Mouse (Mus musculus) embryo, embryonic 9.5 days (tissue): ENCODE measurements around the gene Arhgef3.

Experiments used
- DNase-seq: peaks from one replicate; pipeline ENCODE4 v3.0.0-alpha.2; 2017; ENCODE audit errors: extremely low spot score

Arhgef3 gene

DNA sequence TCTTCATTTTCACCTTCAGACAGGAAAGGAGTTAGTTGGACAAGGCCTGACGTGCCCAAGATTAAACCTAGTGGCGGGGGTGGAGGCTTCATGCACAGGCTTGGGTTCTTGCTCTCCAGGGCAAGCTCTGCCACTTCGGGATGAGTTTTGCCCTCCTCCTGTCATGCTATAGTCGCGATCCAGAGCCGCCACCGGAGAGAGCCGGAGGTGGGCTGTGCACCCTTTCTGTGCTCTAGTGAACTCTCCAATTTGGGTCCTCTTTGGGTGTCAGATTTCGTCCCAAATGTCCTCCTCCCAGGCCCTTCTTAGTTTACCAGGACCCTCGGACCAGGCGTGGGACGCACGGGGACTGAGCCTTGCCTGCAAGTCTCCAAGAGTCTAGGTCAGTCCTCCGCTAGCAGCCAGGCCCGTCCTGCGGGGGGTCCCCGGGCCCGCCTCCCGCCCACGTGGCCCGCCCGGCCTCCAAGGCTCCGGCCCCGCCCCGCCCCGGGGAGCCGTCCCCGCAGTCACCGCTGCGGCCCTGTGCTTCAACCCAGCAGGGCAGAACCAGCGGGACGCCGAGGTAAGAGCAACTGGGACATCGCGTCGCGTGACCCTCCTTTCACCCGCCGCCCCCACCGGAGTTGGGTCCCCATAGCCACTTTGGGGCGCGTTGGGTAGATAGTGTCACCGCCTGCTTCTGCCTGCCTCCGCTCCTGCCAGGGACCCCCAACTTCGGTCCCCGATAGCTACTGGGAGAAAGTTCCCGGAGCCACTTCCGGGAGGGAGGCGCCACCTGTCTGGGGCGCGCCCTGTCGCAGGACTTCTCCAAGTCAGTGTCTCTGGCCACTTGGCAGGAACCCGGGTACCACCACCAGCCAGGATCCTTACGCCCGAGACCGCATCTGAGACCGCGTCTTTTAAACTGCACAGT lies at the start of gene Arhgef3:
Arhgef3 (plus strand) TSS at position 538 of the 913 bp plus-strand sequence.
- DNase-seq = peak; percentile 70

DNA sequence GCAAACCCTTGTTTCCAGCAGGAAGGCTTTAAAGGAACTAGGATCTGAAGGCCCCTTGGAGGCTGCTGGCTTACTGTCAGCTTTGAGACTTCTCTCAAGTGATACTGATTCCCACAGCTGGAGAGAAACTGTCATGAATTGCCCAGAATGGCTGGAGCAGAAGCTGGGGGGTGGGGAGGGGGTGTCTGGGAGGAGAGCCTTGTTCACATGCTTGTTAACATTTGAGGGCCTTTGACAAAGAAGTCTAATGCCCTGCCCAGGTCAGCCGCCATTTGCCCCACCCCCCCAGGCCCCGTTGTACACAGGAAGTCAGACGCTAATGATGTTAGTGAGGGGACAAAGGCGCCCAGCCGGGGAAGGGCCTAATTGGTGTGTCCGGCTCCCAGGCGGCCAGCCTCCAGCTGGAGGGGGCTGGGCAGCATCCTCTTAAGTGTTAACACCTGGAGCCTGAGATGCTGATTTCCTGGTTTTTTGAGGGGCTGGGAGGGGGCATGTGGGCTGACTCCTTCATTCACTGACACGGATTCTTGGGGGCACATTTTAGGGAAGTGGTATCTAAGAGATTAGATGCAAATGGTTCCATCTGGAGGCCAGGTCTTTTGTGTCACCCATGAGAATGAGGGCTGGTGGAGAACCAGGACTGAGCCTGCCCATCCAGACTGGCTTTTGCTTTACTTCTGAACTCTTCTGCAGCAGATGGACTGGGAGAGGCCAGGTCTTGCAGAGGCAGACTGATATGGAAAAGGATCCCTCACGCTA lies 48.3 kb upstream of the Arhgef3 start:
- DNase-seq = peak; percentile 89

DNA sequence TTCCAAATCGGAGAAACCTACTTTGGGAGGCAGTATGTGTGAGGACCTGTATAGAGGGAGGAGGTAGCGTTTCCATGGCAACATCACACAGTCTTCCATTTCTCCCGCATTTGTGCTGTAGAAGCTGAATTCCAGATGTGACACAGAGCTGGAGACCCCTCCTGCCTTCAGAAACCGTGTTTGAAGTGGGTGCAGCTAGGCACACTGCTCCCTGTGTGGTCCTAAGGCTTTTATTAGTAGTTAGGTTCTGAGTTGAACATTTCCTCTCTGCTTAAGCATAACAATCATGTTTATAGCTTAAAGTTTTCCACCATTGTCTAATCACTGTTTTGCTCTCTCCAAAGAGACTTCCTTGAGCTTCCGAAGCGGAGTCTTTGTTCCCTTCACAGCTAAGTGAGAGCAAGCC lies 46.8 kb upstream of the Arhgef3 start:
- no peak for DNase-seq

DNA sequence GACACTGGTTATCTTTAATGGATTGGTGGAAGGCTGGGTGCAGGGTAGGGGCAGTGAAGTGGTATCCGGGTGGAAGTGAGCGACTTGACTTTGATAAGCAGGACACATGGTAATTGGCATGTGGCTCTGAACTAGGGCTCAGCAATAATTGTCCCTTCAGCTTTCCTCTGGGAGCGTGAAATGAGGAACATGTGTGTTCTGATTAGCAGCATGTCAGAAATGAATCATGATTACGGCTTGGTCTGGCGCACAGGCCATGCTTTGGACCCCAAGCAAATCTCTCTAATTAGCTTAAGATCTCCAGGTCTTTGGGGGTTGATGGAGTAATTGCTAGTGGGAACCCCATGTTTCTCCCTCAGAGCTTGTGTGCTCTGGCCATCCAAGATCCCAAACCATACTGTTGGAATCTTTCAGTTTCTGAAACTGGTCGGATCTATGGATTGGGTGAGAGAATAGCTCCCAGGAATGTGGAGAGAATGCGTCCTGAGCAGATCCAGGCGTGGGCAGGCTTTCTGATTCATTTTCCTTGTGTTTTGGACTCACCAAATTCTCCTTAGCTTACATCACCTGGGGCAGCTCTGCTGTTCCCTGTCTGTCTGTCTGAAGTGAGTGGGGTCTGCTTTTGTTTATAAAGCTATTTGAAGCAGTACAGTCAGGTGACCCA lies 45.1 kb upstream of the Arhgef3 start:
- peak; percentile 42 for DNase-seq

DNA sequence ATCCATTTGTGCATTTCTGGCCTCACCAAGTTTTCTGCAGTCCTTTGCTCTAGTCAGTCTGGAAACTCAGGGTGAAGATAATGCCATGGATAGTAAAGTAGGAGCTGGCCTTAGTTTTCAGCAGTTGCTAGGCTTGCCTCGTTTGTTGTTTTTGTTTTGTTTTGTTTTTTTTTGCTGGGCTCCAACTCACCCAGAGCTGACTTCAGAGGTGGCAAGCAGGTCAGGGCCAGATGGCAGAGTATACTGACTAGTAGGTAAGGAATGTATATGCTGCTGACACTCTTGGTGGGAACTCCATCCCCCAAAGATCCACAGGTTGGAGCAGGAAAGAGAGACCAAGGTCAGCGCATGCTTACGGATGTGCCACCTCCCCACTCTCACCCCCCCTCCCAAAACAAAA lies 44.6 kb upstream of the Arhgef3 start:
- DNase-seq = no peak

DNA sequence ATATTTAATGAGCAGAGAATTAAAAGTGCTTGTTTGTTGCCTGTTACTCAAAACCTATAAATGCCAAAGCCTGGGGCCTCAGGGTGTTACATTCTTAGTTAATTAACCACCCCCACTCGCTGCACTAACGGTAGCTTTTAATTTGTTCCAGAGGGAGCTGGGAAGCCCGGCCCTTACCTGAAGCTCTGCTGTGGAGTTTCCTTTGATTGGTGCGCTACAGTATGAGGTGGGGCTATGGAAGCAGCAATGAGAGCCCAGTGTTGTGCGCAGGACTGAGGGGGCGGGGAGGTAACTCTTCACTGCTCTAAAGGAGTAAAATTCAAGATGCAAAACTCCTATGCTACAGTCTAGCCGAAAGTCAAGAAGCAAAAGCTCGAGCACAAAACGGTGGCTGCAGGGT lies 43.9 kb upstream of the Arhgef3 start:
- DNase-seq = no peak

DNA sequence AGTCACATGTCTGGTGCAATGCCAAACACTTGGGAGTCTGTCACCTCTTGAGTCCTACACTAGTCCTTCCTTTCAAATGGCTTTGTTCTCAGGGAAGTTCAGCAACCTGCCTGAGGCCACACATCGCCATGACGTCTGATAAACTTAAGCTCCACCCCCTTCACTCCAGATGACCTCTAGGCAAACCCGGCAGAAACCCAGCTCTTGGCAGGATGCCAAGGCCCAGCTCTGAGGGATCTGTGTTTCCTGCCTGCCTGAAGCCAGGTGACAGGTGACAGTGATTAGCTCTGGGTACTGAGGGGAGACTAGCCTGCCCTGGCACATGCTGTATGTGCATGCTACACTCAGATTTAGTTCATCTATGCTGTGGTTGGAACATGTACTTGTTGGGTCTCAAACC lies 42.7 kb upstream of the Arhgef3 start:
- no peak for DNase-seq

DNA sequence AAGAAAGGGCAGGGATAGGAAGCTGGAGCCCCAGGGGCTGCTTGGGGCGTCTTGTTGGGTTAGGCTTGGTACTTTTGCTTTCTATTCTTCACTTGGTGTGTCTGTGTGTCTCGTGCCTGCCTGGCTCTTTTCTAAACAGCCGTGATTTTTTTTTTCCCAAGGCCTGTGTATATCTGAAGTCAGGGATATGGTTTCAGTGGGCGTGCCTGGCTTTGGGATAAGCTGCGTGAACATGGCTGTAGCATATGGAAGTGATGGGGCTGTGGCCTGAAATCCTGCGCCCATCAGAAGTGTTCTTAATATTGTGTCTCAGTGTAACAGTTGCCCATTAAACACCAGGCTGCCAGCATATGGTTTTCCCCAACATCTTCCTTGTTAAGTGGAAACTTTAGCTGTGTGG lies 39.6 kb upstream of the Arhgef3 start:
- no peak for DNase-seq

DNA sequence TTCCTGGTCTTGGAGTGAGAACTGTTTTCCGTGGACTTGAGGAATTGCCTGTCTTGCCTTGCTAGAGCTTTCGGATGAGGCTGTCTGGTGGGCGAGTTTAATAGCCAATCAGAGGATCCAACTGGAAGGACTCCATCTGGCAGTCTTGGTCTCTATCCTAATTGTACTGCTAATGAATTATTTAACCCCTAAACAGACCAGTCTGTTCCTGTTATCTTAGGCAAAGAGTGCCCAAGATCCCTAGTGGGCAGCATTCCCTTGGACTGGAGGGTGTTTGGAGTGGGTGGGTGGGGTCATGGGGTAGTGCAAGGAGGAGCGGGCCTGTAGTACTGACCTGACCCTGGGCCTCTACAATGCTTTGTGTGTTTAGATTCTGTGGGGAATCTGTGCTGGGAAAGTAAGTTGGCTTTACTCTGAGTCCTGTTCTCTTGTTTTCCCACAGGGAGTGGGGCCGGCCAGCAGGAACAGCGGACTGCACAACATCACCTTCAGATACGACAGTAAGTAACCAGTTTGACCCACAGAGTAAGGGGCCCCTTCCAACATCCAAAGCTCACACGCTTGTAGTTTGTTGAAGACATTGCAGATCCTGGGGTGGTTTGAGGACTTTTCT lies 38.7 kb upstream of the Arhgef3 start:
- DNase-seq = no peak

DNA sequence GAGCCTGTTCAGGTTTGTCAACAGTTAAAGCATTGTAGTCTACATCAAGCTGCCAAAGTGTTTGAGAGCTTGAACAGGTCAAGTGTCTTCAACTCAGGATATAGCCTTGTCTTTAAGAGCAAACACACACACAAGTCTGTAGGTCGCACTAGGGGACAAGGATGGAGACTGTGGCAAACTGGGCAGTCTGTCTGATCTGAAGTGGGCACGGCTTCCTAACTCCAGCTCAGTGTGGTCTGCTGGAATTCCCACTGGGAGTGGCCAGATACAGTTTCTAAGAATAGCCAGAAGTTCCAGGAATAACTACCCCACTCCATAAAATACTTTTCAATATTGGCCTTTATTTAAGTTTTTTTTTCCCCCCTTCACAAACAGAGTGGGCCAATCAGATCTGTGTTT lies 38.2 kb upstream of the Arhgef3 start:
- no peak for DNase-seq

DNA sequence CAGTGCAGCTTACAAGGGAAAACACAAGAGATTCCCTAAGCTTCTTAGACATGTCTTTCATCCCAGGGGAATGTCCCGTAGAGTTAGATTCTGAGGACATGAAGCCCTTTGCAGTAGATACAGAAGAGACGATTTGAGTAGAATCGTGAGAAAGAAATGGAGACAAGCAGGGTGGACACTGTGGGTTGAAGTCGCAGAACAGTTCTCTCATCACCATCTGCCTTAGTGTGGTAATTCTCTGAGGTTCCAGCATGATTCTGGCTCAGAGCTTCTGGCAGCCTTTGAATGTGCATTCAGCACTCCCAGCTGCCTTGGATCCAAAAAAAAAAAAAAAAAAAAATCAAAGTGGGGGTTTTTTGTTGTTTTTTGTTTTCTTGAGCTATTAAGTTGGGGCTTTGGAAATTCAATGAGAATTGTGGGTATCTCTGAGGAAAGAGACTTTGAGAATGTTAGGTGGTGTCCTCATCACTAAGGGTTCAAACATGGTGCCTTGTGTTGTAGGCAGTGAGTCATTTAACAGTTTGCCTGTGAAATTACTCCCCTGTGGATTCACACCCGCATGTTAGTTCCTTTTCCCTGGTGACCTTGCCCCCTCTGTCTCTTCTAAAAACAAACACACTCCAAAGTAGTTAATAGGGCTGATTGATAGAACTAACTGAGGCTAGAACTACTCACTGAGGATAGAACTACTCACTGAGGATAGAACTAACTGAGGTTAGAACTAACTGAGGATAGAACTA lies 33.0 kb upstream of the Arhgef3 start:
- no peak for DNase-seq

DNA sequence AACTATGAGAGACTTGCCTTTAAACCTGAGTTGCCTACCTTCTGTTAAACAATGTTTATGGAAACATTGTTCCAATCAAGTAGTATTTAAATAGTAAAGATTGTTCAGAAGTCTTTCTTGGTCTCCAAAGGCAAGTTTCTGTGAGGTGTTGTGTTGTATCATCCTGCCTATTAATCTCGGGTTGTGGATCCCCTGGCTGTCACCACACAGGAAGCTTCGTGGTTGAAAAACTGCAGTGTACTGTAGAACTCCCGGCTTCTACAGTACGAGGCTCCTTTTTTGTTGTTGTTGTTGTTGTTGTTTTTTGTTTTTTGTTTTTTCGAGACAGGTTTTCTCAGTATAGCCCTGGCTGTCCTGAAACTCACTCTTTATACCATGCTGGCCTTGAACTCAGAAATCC lies 29.2 kb upstream of the Arhgef3 start:
- DNase-seq = no peak

DNA sequence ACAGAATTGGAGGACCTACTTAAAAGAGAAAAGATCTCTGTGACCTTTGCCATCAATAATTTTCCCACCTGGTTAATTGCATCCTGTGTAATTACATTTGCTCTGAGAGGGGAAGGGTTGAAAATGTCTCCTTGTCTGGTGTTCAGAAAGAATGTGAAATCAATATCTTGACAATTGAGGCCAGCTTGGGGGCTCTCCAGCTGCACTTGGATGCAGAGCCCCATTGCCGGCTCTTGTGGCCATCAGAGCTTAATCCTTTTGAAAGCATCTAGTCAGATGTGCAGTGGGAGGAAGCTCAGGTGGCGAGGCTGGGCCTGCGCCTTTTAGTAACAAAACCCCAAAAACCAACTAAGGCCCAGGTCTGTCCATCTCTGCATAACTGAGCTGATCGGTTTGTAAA lies 28.7 kb upstream of the Arhgef3 start:
- DNase-seq = no peak

DNA sequence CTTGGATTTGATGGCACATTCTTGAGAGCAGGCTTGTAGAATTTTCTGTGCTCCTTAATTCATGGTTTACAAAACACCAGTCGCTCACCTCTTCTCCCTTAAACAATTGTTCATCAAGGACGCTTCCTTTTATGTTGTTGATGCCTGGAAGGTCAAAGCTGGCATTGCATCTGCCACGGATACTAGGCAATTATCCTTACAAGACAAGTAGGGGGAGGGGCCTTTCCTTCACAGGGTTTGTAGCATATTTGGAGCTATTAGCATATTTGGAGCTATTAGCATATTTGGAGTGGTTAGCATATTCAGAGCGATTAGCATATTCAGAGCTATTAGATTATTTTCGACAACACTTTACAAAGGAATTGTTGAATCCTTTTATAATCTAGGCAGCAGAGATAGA lies 20.5 kb upstream of the Arhgef3 start:
- DNase-seq = no peak

DNA sequence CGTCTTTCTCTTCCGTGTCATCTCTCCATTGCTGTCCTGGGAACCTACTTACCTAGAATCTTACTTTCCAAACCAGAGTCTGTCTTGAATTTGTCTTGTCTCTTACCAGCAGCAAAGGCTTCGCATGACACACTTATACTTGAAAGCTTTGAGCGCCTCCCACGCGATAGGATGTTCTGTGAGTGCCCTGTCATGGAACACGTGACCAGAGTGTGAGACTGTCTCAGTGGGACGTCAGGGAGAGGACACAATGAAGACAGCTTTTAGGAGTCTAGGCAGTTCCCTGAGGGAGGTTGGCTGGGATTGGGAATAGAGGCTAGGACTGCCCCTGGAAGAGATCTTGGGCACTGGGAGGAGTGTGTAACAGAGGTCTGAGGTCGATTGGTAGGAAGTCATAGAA lies 18.6 kb upstream of the Arhgef3 start:
- no peak for DNase-seq

DNA sequence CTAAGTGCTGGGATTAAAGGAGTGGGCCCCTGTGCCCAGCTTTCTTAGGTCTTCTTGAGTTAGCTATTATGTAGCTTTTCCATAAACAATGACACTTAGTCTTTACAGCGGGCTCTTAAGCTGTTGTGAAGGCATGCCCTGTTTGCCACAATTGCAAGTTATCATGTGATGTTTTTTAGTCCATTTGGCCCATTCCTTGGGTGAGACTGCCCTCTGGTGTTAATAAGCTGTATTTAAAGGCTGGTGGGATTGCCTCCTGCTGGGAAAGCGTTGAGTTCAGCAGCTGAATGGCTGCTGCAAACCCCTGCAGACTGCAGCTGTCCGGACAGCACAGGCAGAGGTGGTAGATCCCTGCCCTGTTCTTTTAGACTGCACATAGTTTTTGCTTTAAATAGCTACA lies 17.9 kb upstream of the Arhgef3 start:
- DNase-seq = peak; percentile 85

DNA sequence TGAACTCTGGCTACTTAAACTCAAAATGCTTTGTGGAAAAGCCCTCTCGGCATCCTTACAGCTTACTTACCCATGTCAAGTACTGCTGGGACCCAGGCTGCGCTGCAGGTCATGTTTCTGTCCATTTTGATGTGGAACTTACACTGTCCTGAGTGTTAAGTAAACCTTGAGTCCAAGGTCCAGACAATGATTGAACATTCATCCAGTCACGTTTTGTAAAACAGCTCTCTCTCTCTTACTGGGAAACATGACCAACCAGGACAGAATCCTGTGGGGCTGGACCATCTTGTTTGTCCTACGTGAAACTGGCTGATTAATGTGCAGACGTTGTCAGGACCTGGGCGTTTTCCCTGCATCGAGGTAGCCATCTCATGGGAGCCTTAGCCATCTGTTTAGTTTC lies 13.0 kb upstream of the Arhgef3 start:
- DNase-seq = no peak

DNA sequence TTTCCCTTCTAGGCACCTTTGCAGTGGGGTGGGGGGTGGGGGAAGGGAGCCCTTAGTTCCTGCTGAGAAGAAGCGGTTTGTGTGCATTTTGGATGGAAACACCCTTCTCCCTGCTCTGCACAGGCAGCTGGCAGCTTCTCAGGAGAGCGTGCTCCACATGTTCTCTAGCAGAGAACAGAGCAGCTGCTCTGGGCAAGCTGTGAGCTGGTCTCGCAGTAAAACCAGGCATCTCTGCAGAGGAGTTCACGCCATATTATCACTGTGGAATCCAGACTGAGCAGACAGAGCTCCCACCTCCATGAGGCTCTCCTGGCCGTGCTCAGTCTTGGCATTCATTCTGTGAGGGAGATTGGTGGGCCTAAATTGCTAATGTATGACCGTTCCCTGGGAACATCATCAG lies 12.0 kb upstream of the Arhgef3 start:
- DNase-seq = no peak

DNA sequence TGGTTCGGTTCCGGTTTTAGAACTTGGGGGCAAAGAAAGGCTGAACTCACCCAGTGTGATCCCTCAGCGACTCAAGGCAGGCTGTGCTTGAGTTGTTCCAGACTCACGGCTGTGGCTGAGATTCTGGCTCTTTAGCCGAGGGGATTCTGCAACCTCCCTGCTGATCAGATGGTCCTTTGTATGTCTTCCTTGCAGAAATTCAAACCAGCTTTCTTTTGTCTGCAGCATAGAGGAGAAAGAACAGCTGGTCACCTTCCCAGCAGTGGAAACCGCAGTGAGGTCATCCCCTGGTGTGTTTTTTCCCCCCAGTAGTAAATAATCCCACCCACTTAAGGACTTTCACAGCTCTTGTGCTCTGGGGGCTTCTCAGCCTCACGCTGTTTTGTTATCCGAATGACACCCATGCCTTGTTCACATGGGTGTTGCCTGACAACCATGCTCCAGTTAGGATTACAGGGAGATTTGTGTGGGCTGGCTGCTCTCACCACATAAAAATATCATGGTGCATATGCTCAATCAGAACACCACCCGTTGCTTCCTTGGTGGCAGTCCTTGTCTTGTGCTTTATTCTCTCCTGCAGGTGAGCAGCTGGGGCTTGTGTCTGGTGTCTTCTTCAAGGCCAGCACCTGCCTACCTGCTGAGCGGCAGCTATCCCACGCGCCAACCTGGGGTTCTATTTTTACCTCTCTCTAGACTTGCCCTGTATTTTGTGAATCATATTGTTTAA lies 8.8 kb upstream of the Arhgef3 start:
- DNase-seq = no peak

DNA sequence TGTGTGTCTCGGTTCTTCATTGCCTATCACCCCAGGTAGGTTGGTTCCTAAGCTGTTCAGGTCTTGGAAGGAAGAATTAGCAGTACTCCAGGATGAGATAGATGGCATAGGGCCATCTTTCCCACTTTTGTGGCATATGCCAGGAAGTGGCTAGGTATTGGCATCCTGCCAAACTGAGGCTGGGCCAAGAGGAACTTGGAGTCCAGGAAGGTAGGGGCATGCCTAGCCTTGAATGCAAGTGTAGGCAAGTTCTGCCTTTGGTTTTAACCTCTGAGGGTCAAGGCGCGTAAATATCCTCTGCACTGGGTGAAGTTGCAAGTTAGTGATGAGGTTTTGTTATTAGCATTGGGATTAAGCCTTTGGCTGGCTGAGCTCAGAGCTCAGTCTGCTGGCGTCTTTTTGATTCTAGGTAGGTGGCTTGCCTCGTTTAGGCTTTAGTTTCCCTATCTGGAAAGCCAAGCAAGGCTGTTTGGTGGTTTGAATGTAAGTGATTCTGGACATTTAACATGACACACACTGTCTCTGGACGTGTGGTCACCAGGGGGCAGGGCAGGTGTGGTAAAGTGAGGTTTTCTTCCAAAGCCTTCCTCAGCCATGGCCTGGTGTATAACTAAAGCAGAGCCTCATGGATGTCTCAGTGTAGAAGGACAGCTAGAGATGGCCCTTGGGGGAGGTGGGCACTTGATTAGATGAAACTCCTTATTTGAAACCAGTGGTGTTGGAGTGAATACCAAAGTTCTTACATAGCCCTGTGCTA lies 5.8 kb upstream of the Arhgef3 start:
- DNase-seq = no peak
